In genomic region chr5:128730634-128731033, GRCm38 (mm10) we compare ENCODE assay signal across 9 mouse cellular contexts. TPM values are rescaled to one million over a fixed set of nuclear protein-coding genes. Genes with fewer than 3 reads are reported as not detected.
A peak's percentile ranks its signal among the peaks of the same experiment; 100 is the strongest.
DNase-seq lines count a peak whose midpoint lies in the region; ATAC-seq and TF ChIP-seq lines count a peak whose summit lies in the region.
"Had no signal": no experiment of that assay in that cellular context is flagged by ENCODE, and none has a peak within 500 bp of the region (broad histone marks: within the 10 kb centered on the region; RNA-seq: fewer than 3 reads in every experiment).

No protein-coding gene starts in this region.

- H3K4me3 ChIP-seq in forebrain, embryonic 10.5 days = no peak overlapping the region
- H3K4me3 ChIP-seq in forebrain, embryonic 12.5 days (replicated peaks) = no peak overlapping the region
- H3K4me3 ChIP-seq in MEL (ENCODE audit: control insufficient read depth in 1 of 2, insufficient read depth in 1 of 2, low read depth in 2 of 2, low read length in 2 of 2) = no peak overlapping the region
- H3K4me3 ChIP-seq: erythroblast, embryonic 14.5 days had no signal

- no peak for TF ChIP-seq RAD21 in MEL (IDR thresholded peaks at IDR 0.05; ENCODE audit: low read depth, low read length)

- no peaks in the 10 kb centered on the region for H3K9me3 ChIP-seq in forebrain, embryonic 10.5 days
- no peaks in the 10 kb centered on the region for H3K9me3 ChIP-seq in forebrain, embryonic 12.5 days
- no peaks in the 10 kb centered on the region for H3K9me3 ChIP-seq in MEL (replicated peaks; ENCODE audit: insufficient read depth, low read length)

- 0 out of 2 replicates have a peak, but pooled peaks cover 3% of the 10 kb centered on the region for H3K4me1 ChIP-seq in forebrain, embryonic 10.5 days
- H3K4me1 ChIP-seq in forebrain, embryonic 12.5 days = no peaks in the 10 kb centered on the region
- H3K4me1 ChIP-seq in MEL (ENCODE audit: control insufficient read depth in 1 of 2, insufficient read depth in 2 of 2, low read length in 2 of 2) = no peaks in the 10 kb centered on the region

- DNase-seq in forebrain, embryonic 10.5 days (ENCODE audit: extremely low spot score, low spot score) = peak; percentile 55
- DNase-seq in left cerebral cortex, adult 18-20 months (ENCODE audit: low spot score in 2 of 2) = peak; percentile 26 to 60
- DNase-seq in left cerebral cortex, adult 9 months (ENCODE audit: low spot score in 2 of 2) = no peak
- DNase-seq in MEL (ENCODE audit: low read depth, low spot score) = no peak
- peak; percentile 40 for DNase-seq in forelimb bud, embryonic 11.5 days (ENCODE audit: low read depth, low spot score)
- DNase-seq in thymus, postnatal 4 days = peak; percentile 67

- no peaks in the 10 kb centered on the region for H3K79me2 ChIP-seq in MEL (ENCODE audit: control insufficient read depth, insufficient read depth, low read length, poor library complexity)

- no peak overlapping the region for H3K4me2 ChIP-seq in forebrain, embryonic 12.5 days

- H3K9ac ChIP-seq in forebrain, embryonic 12.5 days = no peak overlapping the region
- no peak overlapping the region for H3K9ac ChIP-seq in MEL (ENCODE audit: control insufficient read depth, low read depth, low read length, poor library complexity, severe bottlenecking)

- no peak for ATAC-seq in forebrain, embryonic 12.5 days (ENCODE audit: low FRiP score)
- ATAC-seq in inflammation-experienced regulatory T-cells, adult 6 months = no peak

- 39% methylated on average over 5 of the region's 5 CpGs for WGBS in forebrain, embryonic 10.5 days
- 37% methylated on average over 5 of the region's 5 CpGs for WGBS in forebrain, embryonic 12.5 days

- H3K27ac ChIP-seq in forebrain, embryonic 10.5 days = no peak overlapping the region
- H3K27ac ChIP-seq in forebrain, embryonic 12.5 days = no peak overlapping the region
- no peak overlapping the region for H3K27ac ChIP-seq in MEL (ENCODE audit: control insufficient read depth, low read depth, low read length)

- TF ChIP-seq CTCF in MEL (IDR thresholded peaks at IDR 0.05 in 2 of 3, conservative IDR thresholded peaks at IDR 0.05 in 1 of 3; ENCODE audit: control insufficient read depth in 1 of 3, insufficient read depth in 1 of 3, low read depth in 2 of 3, low read length in 3 of 3, poor library complexity in 1 of 3, severe bottlenecking in 1 of 3) = peak; percentile 3 to 28 (median 19); a peak in 2 of 6 replicates

- TF ChIP-seq POLR2A in MEL (IDR thresholded peaks at IDR 0.05; ENCODE audit: control insufficient read depth in 1 of 2, insufficient read depth in 1 of 2, low read depth in 1 of 2, low read length in 2 of 2, poor library complexity in 1 of 2) = no peak

- H3K27me3 ChIP-seq in forebrain, embryonic 10.5 days (ENCODE audit: poor library complexity, severe bottlenecking) = no peaks in the 10 kb centered on the region; the same call in 1 of the 2 replicates
- peaks cover 10% of the 10 kb centered on the region; the same call in 1 of the 2 replicates for H3K27me3 ChIP-seq in forebrain, embryonic 12.5 days
- H3K27me3 ChIP-seq in MEL (ENCODE audit: control insufficient read depth in 1 of 2, insufficient read depth in 2 of 2, low read length in 2 of 2) = no peaks in the 10 kb centered on the region

- H3K36me3 ChIP-seq in forebrain, embryonic 10.5 days (replicated peaks) = no peaks in the 10 kb centered on the region
- no peaks in the 10 kb centered on the region for H3K36me3 ChIP-seq in forebrain, embryonic 12.5 days (replicated peaks)
- H3K36me3 ChIP-seq in MEL (ENCODE audit: control insufficient read depth in 1 of 2, insufficient read depth in 2 of 2, low read length in 2 of 2) = no peaks in the 10 kb centered on the region

- no peak for TF ChIP-seq EP300 in MEL (IDR thresholded peaks at IDR 0.05; ENCODE audit: low read depth in 1 of 2, low read length in 2 of 2)

TF ChIP-seq in MEL, 35 proteins besides CTCF, POLR2A, EP300 and RAD21:
- TF ChIP-seq BHLHE40 (IDR thresholded peaks at IDR 0.05; ENCODE audit: borderline replicate concordance, low read depth, low read length) (no peak), MYC (IDR thresholded peaks at IDR 0.05; ENCODE audit: low read depth, low read length) (no peak), NELFE (IDR thresholded peaks at IDR 0.05; ENCODE audit: low read depth, low read length) (no peak)

RNA-seq across cellular contexts. Expression of gene Piwil1, which starts 28.3 kb away (rescaled TPM):
- not detected in 2 replicates for polyA plus RNA-seq in forebrain, embryonic 10.5 days (2016; fragmentation: Nextera tagmentation; extraction: Ambion mirVana)
- polyA plus RNA-seq in forebrain, embryonic 12.5 days (2016; fragmentation: Nextera tagmentation; extraction: Ambion mirVana) = not detected in 2 replicates
- not detected for total RNA-seq in left cerebral cortex, adult 18-20 months (2021)
- total RNA-seq in MEL (2012; rRNA removed) = not detected in 2 replicates
- polyA plus RNA-seq in MEL (2012; ENCODE audit: insufficient read depth in 1 of 2, insufficient read length in 2 of 2, low read depth in 1 of 2, low replicate concordance in 2 of 2, missing spikeins in 1 of 2) = not detected
- polyA plus RNA-seq in inflammation-experienced regulatory T-cells, adult 6 months (2017; shearing (Covaris generic)) = not detected
- polyA plus RNA-seq: erythroblast, embryonic 14.5 days had no signal

Comparison
In these comparisons a context has a peak if more than half of its experiments do, and no peak if none do; other contexts are left out.
1. DNase-seq: peak in forebrain, embryonic 10.5 days (single experiment), left cerebral cortex, adult 18-20 months (2 of 2), forelimb bud, embryonic 11.5 days (single experiment) and thymus, postnatal 4 days (single experiment); none in left cerebral cortex, adult 9 months (0 of 2) and MEL (single experiment).